Mouse (Mus musculus) midbrain, embryonic 14.5 days (tissue): Measurements from ENCODE around the gene Sycn. TPM values are rescaled to one million over a fixed set of nuclear protein-coding genes. Genes with fewer than 3 reads are reported as not detected.
"Not testable (repeated sequence)": the region's sequence is repeated elsewhere in the genome, so short reads cannot be mapped to it uniquely, and the experiment has no call there.

ENCODE experiments used
- ATAC-seq: fragments of 200-750 bp; cut with Nextera tagmentation; 2 replicates; pipeline ENCODE4 v1.8.0; 2017; ENCODE audit warnings: moderate number of reproducible peaks, moderate library complexity; ENCODE audit not compliant: low FRiP score, low TSS enrichment
- DNase-seq: peaks from one replicate; pipeline ENCODE4 v3.0.0-alpha.2; 2015
- H3K27ac ChIP-seq: fragments of 300-500 bp; sonication (generic); replicated peaks from 2 replicates; pipeline ENCODE4 v1.5.1; 2014; ENCODE audit warnings: mild to moderate bottlenecking, low read depth, low read length, moderate library complexity
- H3K27me3 ChIP-seq: fragments of 300-500 bp; sonication (generic); 2 replicates; pipeline ENCODE4 v1.6.1; 2014; ENCODE audit warnings: low read length, control low read depth, mixed read lengths; ENCODE audit not compliant: control insufficient read depth, insufficient read depth
- H3K36me3 ChIP-seq: fragments of 300-500 bp; sonication (generic); 2 replicates; pipeline ENCODE4 v1.6.1; 2014; ENCODE audit warnings: low read length, control low read depth; ENCODE audit not compliant: control insufficient read depth, insufficient read depth
- H3K4me1 ChIP-seq: fragments of 300-500 bp; sonication (generic); 2 replicates; pipeline ENCODE4 v1.6.1; 2014; ENCODE audit warnings: mild to moderate bottlenecking, antibody characterized with exemption, low read length, control low read depth; ENCODE audit not compliant: control insufficient read depth, insufficient read depth
- H3K4me2 ChIP-seq: fragments of 300-500 bp; sonication (generic); 2 replicates; pipeline ENCODE4 v1.6.1; 2014; ENCODE audit warnings: mild to moderate bottlenecking, low read length, moderate library complexity
- H3K4me3 ChIP-seq: fragments of 300-500 bp; sonication (generic); replicated peaks from 2 replicates; pipeline ENCODE4 v1.5.1; 2014; ENCODE audit warnings: low read depth, low read length
- H3K9ac ChIP-seq: fragments of 300-500 bp; sonication (generic); replicated peaks from 2 replicates; pipeline ENCODE4 v1.6.1; 2014; ENCODE audit warnings: mild to moderate bottlenecking, low read length, moderate library complexity
- H3K9me3 ChIP-seq: fragments of 300-500 bp; sonication (generic); 2 replicates; pipeline ENCODE4 v1.6.1; 2016; ENCODE audit warnings: low read length, control low read depth, mixed read lengths; ENCODE audit not compliant: control insufficient read depth
- WGBS: fragments of 180-500 bp; shearing (Covaris S2); extraction: QIAGEN DNeasy Blood & Tissue Kit; methylation state at CpG from one replicate; pipeline ENCODE4 v1.1.7; 2014; 5-methylcytosine and 5-hydroxymethylcytosine counted together
- polyA plus RNA-seq: library from polyadenylated mRNA; unstranded; fragments of >200 nt; fragmentation: Nextera tagmentation; extraction: Ambion mirVana; gene quantifications from 2 replicates; pipeline ENCODE4 v1.2.1, GENCODE M21; 2014

Gene Sycn
- not detected in 2 replicates for polyA plus RNA-seq

- Histone ChIP-seq H3K4me3 (no peak within 1 kb of the TSS), H3K4me2 (no peak within 1 kb of the TSS), H3K4me1 (peaks cover 2% of the 10 kb centered on the region; the same call in 1 of the 2 replicates), H3K36me3 (no peaks in the 10 kb centered on the region), H3K27ac (no peak within 1 kb of the TSS), H3K9ac (no peak within 1 kb of the TSS), H3K27me3 (peaks cover 18% of the 10 kb centered on the region; the same call in 1 of the 2 replicates), H3K9me3 (no peaks in the 10 kb centered on the region)
- 82% methylated on average over 4 of the region's 4 CpGs for whole genome bisulfite sequencing
- no peak for ATAC-seq
- no peak for DNase-seq
Measured at GRCm38 (mm10) chr7:28540526-28540925, at the start of gene Sycn. Sycn (plus strand) TSS chr7:28540885.

DNA sequence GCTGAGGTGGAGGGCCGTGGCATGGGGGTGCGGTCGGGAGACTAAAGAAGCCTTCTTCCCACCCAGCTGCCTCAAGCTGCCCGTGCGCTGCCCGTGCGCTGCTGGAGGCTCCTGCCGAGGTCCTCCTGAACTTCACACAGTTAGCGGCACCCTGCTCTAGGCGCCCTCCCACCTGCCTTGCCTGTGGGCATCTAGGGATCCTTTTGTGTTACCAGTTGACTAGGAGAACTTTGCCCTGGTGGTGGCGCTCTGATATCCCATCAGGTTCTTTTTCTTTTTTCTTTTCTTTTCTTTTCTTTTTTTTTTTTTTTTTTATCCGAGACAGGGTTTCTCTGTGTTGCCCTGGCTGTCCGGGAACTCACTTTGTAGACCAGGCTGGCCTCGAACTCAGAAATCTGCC is 49.8 kb upstream of the Sycn start:
- ATAC-seq, result no peak
- no peak overlapping the region for H3K4me2 ChIP-seq

GRCm38 (mm10) chr7:28492310-28492709 is 48.4 kb upstream of the Sycn start:
- no peak for DNase-seq
- WGBS, result 92% methylated on average over 8 of the region's 8 CpGs

More for the DNA sequence above, 49.8 kb upstream of the Sycn start:
- H3K27ac ChIP-seq, result no peak overlapping the region
- no peak for DNase-seq
- H3K9ac ChIP-seq, result no peak overlapping the region
- H3K4me3 ChIP-seq, result no peak overlapping the region
- no peaks in the 10 kb centered on the region for H3K9me3 ChIP-seq
- WGBS, result 38% methylated on average over 14 of the region's 14 CpGs
- H3K36me3 ChIP-seq, result no peaks in the 10 kb centered on the region
- peaks cover 6% of the 10 kb centered on the region; the same call in 1 of the 2 replicates for H3K4me1 ChIP-seq
- peaks cover 10% of the 10 kb centered on the region for H3K27me3 ChIP-seq

GRCm38 (mm10) chr7:28495426-28495825 is 45.3 kb upstream of the Sycn start:
- no peak overlapping the region for H3K4me3 ChIP-seq
- no peaks in the 10 kb centered on the region for H3K27me3 ChIP-seq
- WGBS, result 17% methylated on average over 11 of the region's 11 CpGs
- ATAC-seq (peak; percentile 53; the same call in 1 of the 2 replicates), DNase-seq (peak; percentile 76)
- peak overlapping the region; percentile 22 for H3K4me2 ChIP-seq
- peaks cover 6% of the 10 kb centered on the region; the same call in 1 of the 2 replicates for H3K4me1 ChIP-seq
- H3K9me3 ChIP-seq, result no peaks in the 10 kb centered on the region
- no peak overlapping the region for H3K9ac ChIP-seq
- peak overlapping the region; percentile 10 for H3K27ac ChIP-seq
- H3K36me3 ChIP-seq, result no peaks in the 10 kb centered on the region

More at GRCm38 (mm10) chr7:28492310-28492709, 48.4 kb upstream of the Sycn start:
- Histone ChIP-seq H3K4me3 (no peak overlapping the region), H3K36me3 (no peaks in the 10 kb centered on the region), H3K4me1 (peaks cover 6% of the 10 kb centered on the region; the same call in 1 of the 2 replicates), H3K9ac (no peak overlapping the region), H3K27me3 (peaks cover 10% of the 10 kb centered on the region), H3K4me2 (no peak overlapping the region), H3K27ac (no peak overlapping the region), H3K9me3 (no peaks in the 10 kb centered on the region)
- no peak for ATAC-seq

DNA sequence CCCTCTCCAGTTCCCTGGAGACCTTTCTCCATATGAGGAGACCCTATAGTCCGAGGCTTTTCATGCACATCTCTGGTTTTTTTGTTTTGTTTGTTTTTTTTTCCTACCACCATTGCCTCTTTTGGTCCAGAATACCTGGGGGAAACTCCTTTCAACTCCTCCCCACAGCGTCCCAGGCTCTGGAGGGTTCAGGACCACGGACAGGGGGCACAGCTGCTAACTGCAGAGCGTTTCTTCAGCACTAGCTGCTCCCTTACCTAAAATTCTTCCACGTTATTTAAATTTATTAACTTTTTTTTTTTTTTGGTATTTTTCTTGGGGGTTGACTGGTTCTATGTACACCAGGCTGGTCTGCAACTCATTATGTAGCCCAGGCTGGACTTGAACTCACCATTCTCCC is 35.1 kb upstream of the Sycn start:
- H3K27me3 ChIP-seq, result no peaks in the 10 kb centered on the region
- 10% methylated on average over 5 of the region's 5 CpGs for WGBS
- H3K4me2 ChIP-seq, result no peak overlapping the region
- H3K36me3 ChIP-seq, result no peaks in the 10 kb centered on the region
- no peak overlapping the region for H3K9ac ChIP-seq
- H3K9me3 ChIP-seq, result no peaks in the 10 kb centered on the region
- no peak overlapping the region for H3K27ac ChIP-seq
- ATAC-seq (no peak), DNase-seq (no peak)
- no peaks in the 10 kb centered on the region for H3K4me1 ChIP-seq
- no peak overlapping the region for H3K4me3 ChIP-seq

DNA sequence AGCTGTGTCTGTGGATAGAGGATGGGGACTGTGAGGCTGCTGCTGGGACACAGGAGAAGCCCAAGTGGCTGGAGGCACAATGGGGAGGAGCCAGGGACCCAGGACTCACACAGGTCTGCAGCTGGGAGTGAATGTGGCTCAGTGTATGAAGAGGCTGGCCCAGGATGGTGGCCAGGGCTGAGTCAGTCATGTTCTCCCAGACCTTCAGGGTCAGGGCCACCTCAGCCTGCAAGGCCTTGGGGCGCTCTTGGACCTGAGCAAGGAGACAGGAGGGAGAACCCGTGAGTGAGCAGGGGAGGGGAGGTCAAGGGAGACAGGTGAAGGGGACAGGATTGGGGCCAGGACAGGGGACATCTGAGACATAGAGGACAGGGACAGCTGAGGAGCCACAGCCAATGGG is 31.6 kb upstream of the Sycn start:
- WGBS, result 50% methylated on average over 1 of the region's 2 CpGs
- not testable (repeated sequence) for H3K4me3 ChIP-seq

DNA sequence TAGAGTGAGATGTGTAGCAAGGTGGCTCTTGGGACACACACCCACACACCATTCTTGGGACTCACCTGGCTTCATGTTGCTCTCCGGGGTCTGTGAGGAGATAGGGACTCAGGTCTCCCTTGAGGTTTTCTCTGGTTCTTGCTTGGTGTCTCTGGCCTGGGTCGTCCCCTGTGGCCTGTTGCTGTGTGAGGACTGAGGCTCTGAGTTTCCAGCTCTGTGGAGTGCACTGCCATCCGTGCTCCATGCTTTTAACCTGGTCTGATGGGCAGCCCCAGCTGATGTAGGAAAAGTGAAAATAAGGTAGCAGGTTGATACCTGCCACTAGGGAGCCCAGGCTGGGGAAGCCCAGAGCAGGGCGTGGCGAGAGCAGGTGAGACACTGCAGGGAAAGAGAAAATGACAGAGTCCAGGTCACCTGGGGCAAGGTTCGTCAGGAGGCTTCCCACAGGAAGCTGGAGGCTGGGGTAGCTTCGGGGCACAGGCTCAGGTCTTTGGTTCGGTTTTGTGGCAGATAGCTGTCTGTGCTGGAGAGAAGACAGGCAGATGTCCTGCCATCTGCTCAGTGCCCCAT is 30.2 kb upstream of the Sycn start, which contains the start of gene Ifnl2:
TSS of gene Ifnl2 (minus strand) at position 51 of the 570 bp plus-strand sequence.
- ATAC-seq, H3K4me3 ChIP-seq, H3K9me3 ChIP-seq, H3K27ac ChIP-seq, H3K4me2 ChIP-seq, H3K9ac ChIP-seq, H3K27me3 ChIP-seq, DNase-seq, H3K4me1 ChIP-seq, H3K36me3 ChIP-seq: not testable (repeated sequence)
- 67% methylated on average over 8 of the region's 8 CpGs for WGBS

More for the DNA sequence above, 31.6 kb upstream of the Sycn start:
- not testable (repeated sequence) for H3K27me3 ChIP-seq, H3K27ac ChIP-seq, DNase-seq, H3K36me3 ChIP-seq, ATAC-seq, H3K9ac ChIP-seq, H3K9me3 ChIP-seq, H3K4me1 ChIP-seq, H3K4me2 ChIP-seq

DNA sequence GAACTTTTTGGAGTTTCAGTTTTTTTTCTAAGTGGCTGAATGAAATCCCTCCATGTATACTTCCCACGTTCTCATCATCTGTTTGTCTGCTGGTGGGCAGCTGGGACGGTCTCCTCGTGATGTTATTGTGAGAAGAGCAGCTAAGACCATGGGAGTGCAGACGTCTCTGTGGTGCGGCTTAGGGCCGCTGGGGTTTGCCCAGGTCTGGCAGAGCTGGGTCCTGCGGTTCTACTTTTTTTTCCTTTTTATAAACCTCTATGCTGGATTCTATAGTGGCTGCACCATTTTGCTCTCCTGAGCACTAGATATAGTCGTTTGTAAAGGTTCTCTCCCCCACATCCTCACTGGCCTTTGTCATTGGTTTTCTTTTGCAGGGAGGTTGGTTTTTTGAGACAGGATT is 29.2 kb upstream of the Sycn start:
- DNase-seq (no peak), ATAC-seq (no peak)
- 73% methylated on average over 8 of the region's 8 CpGs for WGBS
- no peaks in the 10 kb centered on the region for H3K4me1 ChIP-seq
- H3K9me3 ChIP-seq, result no peaks in the 10 kb centered on the region
- H3K4me3 ChIP-seq, result no peak overlapping the region
- H3K27ac ChIP-seq, result no peak overlapping the region
- H3K36me3 ChIP-seq, result no peaks in the 10 kb centered on the region
- H3K4me2 ChIP-seq, result no peak overlapping the region
- H3K9ac ChIP-seq, result no peak overlapping the region
- H3K27me3 ChIP-seq, result no peaks in the 10 kb centered on the region

DNA sequence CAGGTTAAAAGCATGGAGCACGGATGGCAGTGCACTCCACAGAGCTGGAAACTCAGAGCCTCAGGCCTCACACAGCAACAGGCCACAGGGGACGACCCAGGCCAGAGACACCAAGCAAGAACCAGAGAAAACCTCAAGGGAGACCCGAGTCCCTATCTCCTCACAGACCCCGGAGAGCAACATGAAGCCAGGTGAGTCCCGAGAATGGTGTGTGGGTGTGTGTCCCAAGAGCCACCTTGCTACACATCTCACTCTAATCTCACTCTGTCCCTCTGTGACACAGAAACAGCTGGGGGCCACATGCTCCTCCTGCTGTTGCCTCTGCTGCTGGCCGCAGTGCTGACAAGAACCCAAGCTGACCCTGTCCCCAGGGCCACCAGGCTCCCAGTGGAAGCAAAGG is 18.1 kb upstream of the Sycn start, which contains the start of gene Ifnl3:
TSS of gene Ifnl3 (plus strand) at position 301 of the 400 bp plus-strand sequence.
- H3K9me3 ChIP-seq, H3K27ac ChIP-seq, H3K9ac ChIP-seq, H3K4me1 ChIP-seq, DNase-seq, H3K4me2 ChIP-seq, H3K36me3 ChIP-seq, H3K4me3 ChIP-seq, H3K27me3 ChIP-seq, ATAC-seq: not testable (repeated sequence)
- 76% methylated on average over 5 of the region's 6 CpGs for WGBS
